Mouse (Mus musculus) forebrain, embryonic 11.5 days (tissue): ENCODE results near the gene Ppp1cc. TPM values are rescaled to one million over a fixed set of nuclear protein-coding genes. Genes with fewer than 3 reads are reported as not detected.
A peak's percentile ranks its signal among the peaks of the same experiment; 100 is the strongest.

Experiments used
- ATAC-seq: fragments of 200-750 bp; cut with Nextera tagmentation; replicated peaks from 2 replicates; pipeline ENCODE4 v1.8.0; 2017; ENCODE audit warnings: moderate TSS enrichment; ENCODE audit not compliant: low FRiP score
- DNase-seq: peaks from one replicate; pipeline ENCODE4 v3.0.0-alpha.2; 2017; ENCODE audit warnings: low spot score
- H3K27ac ChIP-seq: fragments of 300-500 bp; sonication (generic); 2 replicates; pipeline ENCODE4 v1.5.1; 2014; ENCODE audit warnings: low read depth, low read length
- H3K27me3 ChIP-seq: fragments of 300-500 bp; sonication (generic); 2 replicates; pipeline ENCODE4 v1.6.1; 2014; ENCODE audit warnings: mild to moderate bottlenecking, low read length, mixed read lengths; ENCODE audit not compliant: control insufficient read depth, insufficient read depth
- H3K36me3 ChIP-seq: fragments of 300-500 bp; sonication (generic); 2 replicates; pipeline ENCODE4 v1.6.1; 2014; ENCODE audit warnings: mild to moderate bottlenecking, low read length, moderate library complexity, mixed read lengths; ENCODE audit not compliant: control insufficient read depth, insufficient read depth
- H3K4me1 ChIP-seq: fragments of 300-500 bp; sonication (generic); replicated peaks from 2 replicates; pipeline ENCODE4 v1.6.1; 2014; ENCODE audit warnings: low read length, mixed read lengths; ENCODE audit not compliant: control insufficient read depth, insufficient read depth
- H3K4me2 ChIP-seq: fragments of 300-500 bp; sonication (generic); 2 replicates; pipeline ENCODE4 v1.6.1; 2014; ENCODE audit warnings: low read depth, mild to moderate bottlenecking, low read length, moderate library complexity, mixed read lengths; ENCODE audit not compliant: severe bottlenecking
- H3K4me3 ChIP-seq: fragments of 300-500 bp; sonication (generic); 2 replicates; pipeline ENCODE4 v1.5.1; 2014; ENCODE audit warnings: low read depth, low read length
- H3K9ac ChIP-seq: fragments of 300-500 bp; sonication (generic); 2 replicates; pipeline ENCODE4 v1.6.1; 2014; ENCODE audit warnings: low read length
- H3K9me3 ChIP-seq: fragments of 300-500 bp; sonication (generic); 2 replicates; pipeline ENCODE4 v1.6.1; 2016; ENCODE audit warnings: low read length, mixed read lengths; ENCODE audit not compliant: control insufficient read depth
- WGBS: fragments of 180-500 bp; shearing (Covaris S2); extraction: QIAGEN DNeasy Blood & Tissue Kit; methylation state at CpG from one replicate; pipeline ENCODE4 v1.1.7; 2014; 5-methylcytosine and 5-hydroxymethylcytosine counted together
- polyA plus RNA-seq: library from polyadenylated mRNA; unstranded; fragments of >200 nt; fragmentation: Nextera tagmentation; extraction: Ambion mirVana; gene quantifications from 2 replicates; pipeline ENCODE4 v1.2.1, GENCODE M21; 2014

Gene Ppp1cc
- polyA plus RNA-seq, 1 experiment from 2014 or later = 364 TPM

- no peak for ATAC-seq
- H3K36me3 ChIP-seq = no peaks in the 10 kb centered on the region; the same call in 1 of the 2 replicates
- DNase-seq = no peak
- no peaks in the 10 kb centered on the region for H3K27me3 ChIP-seq
- no peaks in the 10 kb centered on the region for H3K9me3 ChIP-seq
- H3K27ac ChIP-seq = no peak overlapping the region
- H3K4me3 ChIP-seq = no peak overlapping the region
- no peak overlapping the region for H3K9ac ChIP-seq
- H3K4me2 ChIP-seq = no peak overlapping the region
- H3K4me1 ChIP-seq = peaks cover 13% of the 10 kb centered on the region
Measured at GRCm38 (mm10) chr5:122155613-122156012, 2.5 kb upstream of the Ppp1cc start.

- ATAC-seq = no peak
- no peaks in the 10 kb centered on the region for H3K27me3 ChIP-seq
- no peak overlapping the region for H3K4me2 ChIP-seq
- 76% methylated on average over 2 of the region's 2 CpGs for WGBS
- H3K27ac ChIP-seq = no peak overlapping the region
- H3K36me3 ChIP-seq = no peaks in the 10 kb centered on the region; the same call in 1 of the 2 replicates
- DNase-seq = no peak
- peaks cover 13% of the 10 kb centered on the region for H3K4me1 ChIP-seq
- no peak overlapping the region for H3K9ac ChIP-seq
- no peak overlapping the region for H3K4me3 ChIP-seq
- H3K9me3 ChIP-seq = no peaks in the 10 kb centered on the region
Measured at GRCm38 (mm10) chr5:122156486-122156885, 1.6 kb upstream of the Ppp1cc start.

GRCm38 (mm10) chr5:122158557-122159515 is 758 bp downstream of the Ppp1cc start:
- no peaks in the 10 kb centered on the region; the same call in 1 of the 2 replicates for H3K36me3 ChIP-seq
- ATAC-seq = peak; percentile 42
- peak overlapping the region; percentile 57 for H3K27ac ChIP-seq
- WGBS = 2% methylated on average over 42 of the region's 42 CpGs
- H3K4me3 ChIP-seq = peak overlapping the region; percentile 97
- H3K9me3 ChIP-seq = no peaks in the 10 kb centered on the region
- peak overlapping the region; percentile 97 for H3K9ac ChIP-seq
- peak; percentile 67 for DNase-seq
- H3K4me2 ChIP-seq = peak overlapping the region; percentile 85
- no peaks in the 10 kb centered on the region for H3K27me3 ChIP-seq
- peaks cover 20% of the 10 kb centered on the region for H3K4me1 ChIP-seq

GRCm38 (mm10) chr5:122163194-122163593 is 5.1 kb downstream of the Ppp1cc start:
- 76% methylated on average over 6 of the region's 6 CpGs for WGBS
- Histone ChIP-seq H3K9ac (no peak overlapping the region), H3K36me3 (no peaks in the 10 kb centered on the region; the same call in 1 of the 2 replicates), H3K9me3 (no peaks in the 10 kb centered on the region), H3K4me3 (no peak overlapping the region), H3K4me1 (peaks cover 34% of the 10 kb centered on the region), H3K4me2 (no peak overlapping the region), H3K27ac (no peak overlapping the region), H3K27me3 (no peaks in the 10 kb centered on the region)
- no peak for DNase-seq
- no peak for ATAC-seq

GRCm38 (mm10) chr5:122164011-122164410 is 5.9 kb downstream of the Ppp1cc start:
- no peak overlapping the region for H3K9ac ChIP-seq
- H3K4me1 ChIP-seq = peaks cover 34% of the 10 kb centered on the region
- no peak for DNase-seq
- no peak for ATAC-seq
- no peak overlapping the region for H3K4me2 ChIP-seq
- no peak overlapping the region for H3K27ac ChIP-seq
- 78% methylated on average over 3 of the region's 3 CpGs for WGBS
- no peak overlapping the region for H3K4me3 ChIP-seq
- no peaks in the 10 kb centered on the region for H3K9me3 ChIP-seq
- H3K27me3 ChIP-seq = no peaks in the 10 kb centered on the region
- H3K36me3 ChIP-seq = peaks cover 3% of the 10 kb centered on the region; the same call in 1 of the 2 replicates

GRCm38 (mm10) chr5:122165233-122165915 is 7.3 kb downstream of the Ppp1cc start:
- Histone ChIP-seq H3K4me1 (peaks cover 25% of the 10 kb centered on the region), H3K9me3 (no peaks in the 10 kb centered on the region), H3K4me3 (no peak overlapping the region), H3K27me3 (no peaks in the 10 kb centered on the region), H3K9ac (no peak overlapping the region; the same call in 1 of the 2 replicates), H3K27ac (0 out of 2 replicates have a peak overlapping the region, but pooled peaks have one; percentile 25), H3K4me2 (no peak overlapping the region), H3K36me3 (peaks cover 10% of the 10 kb centered on the region; the same call in 1 of the 2 replicates)
- WGBS = 68% methylated on average over 6 of the region's 6 CpGs
- no peak for ATAC-seq
- no peak for DNase-seq

- Histone ChIP-seq H3K27me3 (no peaks in the 10 kb centered on the region), H3K27ac (peak overlapping the region; percentile 37; the same call in 1 of the 2 replicates), H3K4me2 (no peak overlapping the region; the same call in 1 of the 2 replicates), H3K4me1 (peaks cover 25% of the 10 kb centered on the region), H3K9me3 (no peaks in the 10 kb centered on the region), H3K4me3 (no peak overlapping the region), H3K36me3 (peaks cover 20% of the 10 kb centered on the region), H3K9ac (peak overlapping the region; percentile 27)
- no peak for DNase-seq
- ATAC-seq = 0 out of 2 replicates have a peak, but pooled peaks have one; percentile 15
- WGBS = 56% methylated on average over 8 of the region's 8 CpGs
Measured at GRCm38 (mm10) chr5:122166636-122167161, 8.6 kb downstream of the Ppp1cc start.

GRCm38 (mm10) chr5:122168344-122169069 is 10.4 kb downstream of the Ppp1cc start:
- Histone ChIP-seq H3K9ac (no peak overlapping the region), H3K9me3 (no peaks in the 10 kb centered on the region), H3K27ac (no peak overlapping the region), H3K36me3 (peaks cover 24% of the 10 kb centered on the region), H3K4me2 (no peak overlapping the region), H3K27me3 (no peaks in the 10 kb centered on the region), H3K4me1 (peaks cover 18% of the 10 kb centered on the region), H3K4me3 (no peak overlapping the region)
- WGBS = 94% methylated on average over 13 of the region's 14 CpGs
- no peak for DNase-seq
- no peak for ATAC-seq
